Mouse (Mus musculus): ENCODE measurements around the gene Hes1. TPM values are rescaled to one million over a fixed set of nuclear protein-coding genes. Genes with fewer than 3 reads are reported as not detected.

Gene Hes1
- total RNA-seq, 1 experiment from 2014 or later: 37.9 TPM

DNA sequence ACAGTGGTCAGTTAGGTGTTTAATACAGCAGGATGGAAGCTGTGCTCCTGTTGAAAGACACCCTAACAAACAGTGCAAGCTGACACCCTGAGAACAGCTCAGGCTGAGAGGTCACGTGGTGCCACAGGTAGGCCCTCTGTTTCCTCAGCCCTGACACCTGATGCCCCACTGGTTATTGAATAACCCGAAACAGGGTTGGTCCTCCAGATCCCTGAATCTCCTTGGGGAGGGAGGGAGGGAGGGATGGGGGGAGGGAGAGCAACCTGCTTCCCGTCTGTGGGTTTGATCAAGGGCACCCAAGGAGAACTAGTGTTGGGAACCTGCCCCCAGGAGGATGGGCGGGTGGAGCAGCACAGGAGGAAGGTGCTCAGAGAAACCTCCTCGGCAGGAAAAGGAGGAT is 18.6 kb upstream of the Hes1 start:
- no peak for ATAC-seq (replicated peaks in 1 of 2; ENCODE audit: insufficient read depth in 1 of 2, low FRiP score in 2 of 2, low TSS enrichment in 1 of 2, low read depth in 1 of 2, poor library complexity in 2 of 2, severe bottlenecking in 2 of 2)

GRCm38 (mm10) chr16:30047010-30047409 is 17.2 kb upstream of the Hes1 start:
- ATAC-seq (replicated peaks in 1 of 2; ENCODE audit: insufficient read depth in 1 of 2, low FRiP score in 2 of 2, low TSS enrichment in 1 of 2, low read depth in 1 of 2, poor library complexity in 2 of 2, severe bottlenecking in 2 of 2): no peak; a peak in 1 of 4 replicates

DNA sequence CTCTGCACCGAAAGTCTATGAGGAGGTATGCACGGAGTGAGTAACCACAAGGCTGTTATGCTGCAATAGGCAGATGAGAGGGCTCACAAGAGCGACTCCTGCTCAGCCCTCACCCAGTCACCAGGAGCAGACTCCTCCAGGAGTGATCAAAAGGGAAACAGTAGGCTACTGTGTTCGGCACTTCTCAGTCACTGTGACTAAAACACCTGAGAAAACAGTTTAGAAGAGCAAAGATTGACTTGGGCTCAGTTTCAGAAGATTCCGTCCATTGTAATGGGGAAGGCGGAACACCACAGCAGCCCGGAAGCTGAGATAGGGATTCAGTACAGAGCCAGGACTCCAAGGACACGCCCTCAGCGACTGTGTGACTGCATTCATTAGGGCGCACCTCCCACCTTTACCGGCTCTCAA is 16.8 kb upstream of the Hes1 start:
- no peak; a peak in 1 of 4 replicates for ATAC-seq (replicated peaks in 1 of 2; ENCODE audit: insufficient read depth in 1 of 2, low FRiP score in 2 of 2, low TSS enrichment in 1 of 2, low read depth in 1 of 2, poor library complexity in 2 of 2, severe bottlenecking in 2 of 2)

GRCm38 (mm10) chr16:30050767-30051490 is 13.3 kb upstream of the Hes1 start:
- no peak for ATAC-seq (replicated peaks in 1 of 2; ENCODE audit: insufficient read depth in 1 of 2, low FRiP score in 2 of 2, low TSS enrichment in 1 of 2, low read depth in 1 of 2, poor library complexity in 2 of 2, severe bottlenecking in 2 of 2)

DNA sequence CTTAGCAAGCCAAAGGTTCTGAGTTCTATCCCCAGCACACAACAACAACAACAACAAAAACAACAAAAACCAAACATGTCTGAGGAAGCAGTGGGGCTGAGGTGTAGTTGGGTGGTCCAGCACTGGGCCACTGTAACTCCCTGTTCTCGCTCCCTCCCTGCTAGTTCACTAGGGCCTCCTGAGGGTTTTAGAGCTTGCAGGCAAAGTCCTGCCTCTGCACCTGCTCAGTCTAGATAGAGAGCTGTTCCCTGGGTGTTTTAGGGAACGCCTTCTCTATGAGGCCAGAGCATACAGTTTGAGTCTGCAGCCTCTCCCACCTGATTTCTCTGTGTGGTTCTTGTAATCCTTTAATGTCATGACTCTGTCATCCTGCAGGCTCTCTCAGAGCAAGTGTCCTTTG is 11.9 kb upstream of the Hes1 start:
- ATAC-seq (replicated peaks in 1 of 2; ENCODE audit: insufficient read depth in 1 of 2, low FRiP score in 2 of 2, low TSS enrichment in 1 of 2, low read depth in 1 of 2, poor library complexity in 2 of 2, severe bottlenecking in 2 of 2): no peak

GRCm38 (mm10) chr16:30052839-30053511 is 11.2 kb upstream of the Hes1 start:
- ATAC-seq (replicated peaks in 1 of 2; ENCODE audit: insufficient read depth in 1 of 2, low FRiP score in 2 of 2, low TSS enrichment in 1 of 2, low read depth in 1 of 2, poor library complexity in 2 of 2, severe bottlenecking in 2 of 2): no peak

DNA sequence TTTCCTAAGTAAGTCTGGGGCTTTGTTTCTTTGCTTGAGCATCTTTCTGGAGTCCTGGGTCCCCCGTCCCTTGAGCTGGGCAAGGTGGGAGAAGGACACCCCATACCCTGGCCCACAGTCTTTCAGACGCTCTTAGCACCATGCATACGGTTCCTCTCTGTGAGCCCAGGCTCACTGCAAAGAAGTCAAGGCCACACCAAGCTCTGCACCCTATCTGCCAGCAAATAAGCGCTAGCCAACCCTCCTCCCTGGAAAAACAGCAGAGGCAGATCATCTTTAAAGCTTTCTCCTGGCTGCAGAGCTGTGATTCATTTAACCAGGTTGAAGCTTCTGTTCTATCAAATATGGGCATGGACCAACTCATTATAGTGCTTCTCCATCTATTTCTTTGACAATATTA is 9.6 kb upstream of the Hes1 start:
- ATAC-seq (replicated peaks in 1 of 2; ENCODE audit: insufficient read depth in 1 of 2, low FRiP score in 2 of 2, low TSS enrichment in 1 of 2, low read depth in 1 of 2, poor library complexity in 2 of 2, severe bottlenecking in 2 of 2): no peak

- ATAC-seq (replicated peaks in 1 of 2; ENCODE audit: insufficient read depth in 1 of 2, low FRiP score in 2 of 2, low TSS enrichment in 1 of 2, low read depth in 1 of 2, poor library complexity in 2 of 2, severe bottlenecking in 2 of 2): no peak
These were observed 8.8 kb upstream of the Hes1 start for GRCm38 (mm10) chr16:30055361-30055889.

- ATAC-seq (replicated peaks in 1 of 2; ENCODE audit: insufficient read depth in 1 of 2, low FRiP score in 2 of 2, low TSS enrichment in 1 of 2, low read depth in 1 of 2, poor library complexity in 2 of 2, severe bottlenecking in 2 of 2): no peak
These were observed 8.3 kb upstream of the Hes1 start for GRCm38 (mm10) chr16:30055927-30056326.

DNA sequence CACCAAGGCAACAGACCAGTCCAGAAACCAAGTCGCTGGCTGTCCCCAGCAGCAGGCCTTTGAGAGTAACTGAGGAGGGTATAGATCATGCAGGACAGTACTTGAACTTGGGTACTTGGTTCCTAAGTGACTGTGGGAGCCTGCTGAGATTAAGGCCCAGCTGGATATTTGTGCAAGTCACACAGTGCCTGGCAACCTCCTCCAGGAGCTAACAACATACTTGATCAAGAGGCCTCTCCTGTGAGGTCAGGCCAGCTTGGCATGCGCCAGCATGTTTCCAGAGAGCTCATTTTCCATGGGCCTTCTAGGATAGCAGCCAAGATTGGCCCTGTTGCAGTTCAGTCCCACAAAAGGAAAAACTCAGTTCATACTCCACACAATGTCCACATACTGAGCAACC is 7.3 kb upstream of the Hes1 start:
- ATAC-seq (replicated peaks in 1 of 2; ENCODE audit: insufficient read depth in 1 of 2, low FRiP score in 2 of 2, low TSS enrichment in 1 of 2, low read depth in 1 of 2, poor library complexity in 2 of 2, severe bottlenecking in 2 of 2): no peak

DNA sequence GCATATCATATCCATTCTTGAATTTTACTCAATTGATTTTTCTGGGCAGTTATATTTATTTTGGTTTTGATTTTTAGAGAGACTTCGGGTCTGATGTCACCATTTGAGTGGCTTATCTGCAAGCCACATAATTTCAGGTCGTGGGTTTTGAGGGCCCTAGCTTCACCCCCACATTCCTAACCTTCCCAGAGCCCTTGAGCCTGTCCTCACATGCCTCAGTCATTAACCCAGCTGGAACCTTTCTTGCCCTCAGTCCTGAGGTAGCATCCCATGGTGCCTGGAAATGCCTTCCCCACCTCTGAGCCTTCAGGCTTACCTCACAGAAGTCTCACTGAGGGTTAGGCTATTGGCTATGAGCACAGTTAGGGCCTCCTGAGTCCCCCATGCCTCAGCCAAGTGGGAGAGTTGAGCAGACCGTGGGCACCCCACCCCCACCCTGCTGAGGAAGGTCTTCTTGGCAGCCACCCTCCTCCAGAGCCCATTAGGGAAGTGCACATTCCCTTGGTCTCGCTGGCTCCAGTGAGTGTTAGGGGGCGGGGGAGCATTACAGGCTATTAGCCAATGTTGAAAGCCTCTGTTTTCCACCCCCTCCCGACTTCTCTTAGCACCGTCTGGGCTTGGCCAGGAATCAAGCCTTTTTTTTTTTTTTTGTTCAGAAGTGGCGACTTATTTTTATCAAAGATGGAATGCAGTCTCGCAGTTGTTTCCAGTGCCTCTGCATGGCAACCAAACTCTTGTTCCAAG is 5.0 kb upstream of the Hes1 start:
- ATAC-seq (replicated peaks in 1 of 2; ENCODE audit: insufficient read depth in 1 of 2, low FRiP score in 2 of 2, low TSS enrichment in 1 of 2, low read depth in 1 of 2, poor library complexity in 2 of 2, severe bottlenecking in 2 of 2): no peak

DNA sequence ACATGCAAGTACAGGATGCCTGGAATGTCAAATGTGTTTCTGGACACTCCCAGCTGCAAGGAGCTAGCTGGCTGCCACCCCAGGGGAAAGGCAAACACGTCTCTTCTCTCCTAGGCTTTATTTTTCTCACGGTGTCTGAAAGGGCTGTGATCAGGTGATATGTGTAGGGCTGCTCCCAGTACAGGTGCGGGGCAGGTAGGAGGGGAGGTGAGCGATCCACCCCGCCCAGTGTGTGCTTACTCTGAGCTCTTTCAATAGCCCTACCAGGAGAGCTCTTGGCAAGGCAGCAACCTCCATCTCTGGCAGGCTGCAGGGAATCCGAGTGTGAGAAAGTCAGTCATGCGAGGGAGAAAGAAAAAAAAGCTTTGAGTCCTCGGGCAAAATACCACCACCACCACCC is 3.8 kb upstream of the Hes1 start:
- no peak for ATAC-seq (replicated peaks in 1 of 2; ENCODE audit: insufficient read depth in 1 of 2, low FRiP score in 2 of 2, low TSS enrichment in 1 of 2, low read depth in 1 of 2, poor library complexity in 2 of 2, severe bottlenecking in 2 of 2)

DNA sequence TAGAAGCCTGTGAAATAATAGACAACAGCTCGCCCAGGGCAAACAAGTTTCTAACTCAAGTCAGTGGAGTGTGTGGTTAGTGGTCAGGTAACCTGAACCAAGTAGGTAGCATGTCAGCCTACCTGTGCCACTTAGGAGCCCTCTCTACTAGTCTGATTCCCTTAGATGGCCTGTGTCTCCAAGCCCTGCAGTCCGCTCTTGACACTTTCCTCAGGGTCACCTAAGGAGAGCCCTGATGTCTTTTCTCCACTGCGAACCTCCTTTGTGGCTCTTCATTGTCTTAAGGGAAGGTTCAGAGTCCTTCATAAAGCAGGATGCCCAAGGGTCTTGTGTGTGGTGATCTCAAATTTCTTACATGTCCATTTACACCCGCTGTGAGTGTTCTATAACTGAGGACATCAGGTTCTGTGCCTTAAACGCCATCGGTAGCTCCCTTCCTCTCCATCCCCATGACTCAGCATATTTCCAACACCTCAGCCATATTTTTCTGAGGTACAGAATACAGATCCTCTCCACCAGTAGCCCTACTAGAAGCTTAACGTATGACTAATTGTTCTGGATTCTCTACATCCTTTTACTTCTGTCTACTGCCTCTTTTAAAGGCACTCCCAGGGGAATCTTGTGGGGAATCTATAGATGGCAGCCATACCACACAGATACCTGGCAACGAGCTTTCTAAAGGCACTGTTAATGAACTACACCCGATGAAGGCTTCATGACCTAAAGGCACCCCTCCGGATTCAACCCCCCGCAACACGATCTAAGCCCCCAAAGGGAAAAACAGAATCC is 1.7 kb upstream of the Hes1 start:
- no peak for ATAC-seq (replicated peaks in 1 of 2; ENCODE audit: insufficient read depth in 1 of 2, low FRiP score in 2 of 2, low TSS enrichment in 1 of 2, low read depth in 1 of 2, poor library complexity in 2 of 2, severe bottlenecking in 2 of 2)

DNA sequence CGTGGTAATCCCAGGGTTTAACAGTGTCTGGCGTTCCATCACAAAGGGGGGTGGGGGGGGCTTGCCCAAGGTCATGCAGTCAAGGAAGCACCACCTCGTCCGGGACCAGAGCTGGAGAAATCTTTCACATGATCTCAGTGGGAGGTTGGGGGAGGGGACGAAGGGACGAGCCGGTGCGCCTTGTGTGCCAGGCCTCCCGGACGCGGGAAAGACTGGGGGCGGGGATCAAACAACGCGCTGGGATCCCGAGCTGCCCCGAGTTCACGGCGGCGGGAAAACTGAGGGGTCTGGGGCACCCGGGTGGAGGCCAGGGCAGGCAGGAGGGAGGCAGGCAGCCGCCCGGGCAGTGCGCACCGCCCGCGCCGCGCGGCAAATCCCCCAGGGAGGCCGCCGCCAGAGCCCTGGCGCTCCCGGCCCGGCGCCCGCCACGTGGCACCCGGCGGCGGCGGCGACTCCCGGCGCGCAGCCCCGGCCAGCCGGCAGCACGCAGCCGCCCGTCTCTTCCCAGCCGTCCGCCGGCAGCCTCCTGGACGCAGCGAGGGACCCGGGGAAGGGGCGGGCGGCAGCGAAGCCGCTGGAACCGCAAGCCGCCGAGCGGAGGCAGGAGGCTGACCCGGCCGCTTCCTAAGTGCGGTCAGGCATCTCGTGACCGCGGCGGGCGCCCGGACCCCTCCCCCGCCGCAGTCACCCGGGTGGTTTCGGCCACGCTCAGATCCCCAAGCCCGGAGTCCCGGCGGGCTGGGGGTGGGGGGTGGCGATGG is 883 bp upstream of the Hes1 start:
- ATAC-seq (replicated peaks in 1 of 2; ENCODE audit: insufficient read depth in 1 of 2, low FRiP score in 2 of 2, low TSS enrichment in 1 of 2, low read depth in 1 of 2, poor library complexity in 2 of 2, severe bottlenecking in 2 of 2): no peak

GRCm38 (mm10) chr16:30064613-30065012 is 429 bp downstream of the Hes1 start:
- ATAC-seq (replicated peaks in 1 of 2; ENCODE audit: insufficient read depth in 1 of 2, low FRiP score in 2 of 2, low TSS enrichment in 1 of 2, low read depth in 1 of 2, poor library complexity in 2 of 2, severe bottlenecking in 2 of 2): no peak

DNA sequence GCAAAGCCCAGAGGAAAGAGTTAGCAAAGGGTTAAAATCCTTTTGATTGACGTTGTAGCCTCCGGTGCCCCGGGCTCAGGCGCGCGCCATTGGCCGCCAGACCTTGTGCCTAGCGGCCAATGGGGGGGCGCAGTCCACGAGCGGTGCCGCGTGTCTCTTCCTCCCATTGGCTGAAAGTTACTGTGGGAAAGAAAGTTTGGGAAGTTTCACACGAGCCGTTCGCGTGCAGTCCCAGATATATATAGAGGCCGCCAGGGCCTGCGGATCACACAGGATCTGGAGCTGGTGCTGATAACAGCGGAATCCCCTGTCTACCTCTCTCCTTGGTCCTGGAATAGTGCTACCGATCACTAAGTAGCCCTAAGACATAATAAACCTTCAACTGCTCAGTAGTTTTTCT is 893 bp downstream of the Hes1 start:
- ATAC-seq (replicated peaks in 1 of 2; ENCODE audit: insufficient read depth in 1 of 2, low FRiP score in 2 of 2, low TSS enrichment in 1 of 2, low read depth in 1 of 2, poor library complexity in 2 of 2, severe bottlenecking in 2 of 2): peak in 1 of 2 experiments; percentile 14; a peak in 1 of 4 replicates

Measured in hematopoietic stem cell, adult 5-6 weeks (primary cell).